Mouse (Mus musculus) heart, adult 2 months (tissue): ENCODE results near the gene Sdccag8. TPM values are rescaled to one million over a fixed set of nuclear protein-coding genes. Genes with fewer than 3 reads are reported as not detected.

Source experiments
- DNase-seq, 2 experiments: peaks; one replicate each; pipeline ENCODE4 v3.0.0; 2021
- H3K27ac ChIP-seq: fragments of 200-600 bp; 2 replicates; pipeline ENCODE4 v1.8.1; 2022
- H3K27me3 ChIP-seq: fragments of 200-500 bp; 2 replicates; pipeline ENCODE4 v1.6.1; 2012; ENCODE audit warnings: mild to moderate bottlenecking, low read length, inconsistent platforms, mixed read lengths; ENCODE audit not compliant: control insufficient read depth, insufficient read depth
- H3K36me3 ChIP-seq: fragments of 200-500 bp; 2 replicates; pipeline ENCODE4 v1.6.1; 2012; ENCODE audit warnings: low read length, inconsistent platforms; ENCODE audit not compliant: control insufficient read depth, insufficient read depth
- H3K4me1 ChIP-seq: fragments of 200-500 bp; 2 replicates; pipeline ENCODE4 v1.6.1; 2011; ENCODE audit warnings: low read length; ENCODE audit not compliant: control insufficient read depth, insufficient read depth
- H3K4me3 ChIP-seq: fragments of 200-600 bp; 2 replicates; pipeline ENCODE4 v1.8.1; 2022
- H3K79me2 ChIP-seq: fragments of 200-500 bp; replicated peaks from 2 replicates; pipeline ENCODE4 v1.6.1; 2012; ENCODE audit warnings: mild to moderate bottlenecking, inconsistent platforms, low read length, moderate library complexity, mixed read lengths; ENCODE audit not compliant: control insufficient read depth, insufficient read depth
- H3K9ac ChIP-seq: fragments of 200-500 bp; 2 replicates; pipeline ENCODE4 v1.6.1; 2012; ENCODE audit warnings: low read depth, mild to moderate bottlenecking, control low read depth, inconsistent platforms, low read length, mixed read lengths
- CTCF ChIP-seq: fragments of 200-600 bp; IDR thresholded peaks from 2 replicates; pipeline ENCODE4 v1.8.1; 2022; ENCODE audit warnings: antibody characterized with exemption, mild to moderate bottlenecking, moderate library complexity
- EP300 ChIP-seq: fragments of 200-500 bp; IDR thresholded peaks from 2 replicates; pipeline ENCODE4 v1.6.1; 2011; ENCODE audit warnings: low read depth, low read length, control low read depth; ENCODE audit not compliant: insufficient read depth
- POLR2A ChIP-seq: fragments of 200-500 bp; IDR thresholded peaks from 2 replicates; pipeline ENCODE4 v1.6.1; 2011; ENCODE audit warnings: mild to moderate bottlenecking, low read depth, low read length, control low read depth; ENCODE audit not compliant: insufficient read depth
- WGBS: fragments of 180-500 bp; shearing (Covaris S2); methylation state at CpG from one replicate; pipeline ENCODE4 v1.1.7; 2018; 5-methylcytosine and 5-hydroxymethylcytosine counted together
- intact Hi-C: fragments of 180-260 bp; cut with DNase I; formaldehyde crosslinking; loops from one replicate; pipeline ENCODE4 v1.15.1; 2025
- polyA plus RNA-seq: library from polyadenylated mRNA; depleted of rRNA; stranded (reverse); fragments of >200 nt; gene quantifications from 2 replicates; pipeline ENCODE4 v1.2.3, GENCODE M21; 2012
- total RNA-seq, 2 experiments: library from RNA; stranded (reverse); gene quantifications; 2 replicates each; pipeline ENCODE4 v1.2.3; 2021

Sdccag8 gene
- total and polyA plus RNA-seq, 3 experiments = 2.6 to 4.6 (median 3.5) TPM

DNA sequence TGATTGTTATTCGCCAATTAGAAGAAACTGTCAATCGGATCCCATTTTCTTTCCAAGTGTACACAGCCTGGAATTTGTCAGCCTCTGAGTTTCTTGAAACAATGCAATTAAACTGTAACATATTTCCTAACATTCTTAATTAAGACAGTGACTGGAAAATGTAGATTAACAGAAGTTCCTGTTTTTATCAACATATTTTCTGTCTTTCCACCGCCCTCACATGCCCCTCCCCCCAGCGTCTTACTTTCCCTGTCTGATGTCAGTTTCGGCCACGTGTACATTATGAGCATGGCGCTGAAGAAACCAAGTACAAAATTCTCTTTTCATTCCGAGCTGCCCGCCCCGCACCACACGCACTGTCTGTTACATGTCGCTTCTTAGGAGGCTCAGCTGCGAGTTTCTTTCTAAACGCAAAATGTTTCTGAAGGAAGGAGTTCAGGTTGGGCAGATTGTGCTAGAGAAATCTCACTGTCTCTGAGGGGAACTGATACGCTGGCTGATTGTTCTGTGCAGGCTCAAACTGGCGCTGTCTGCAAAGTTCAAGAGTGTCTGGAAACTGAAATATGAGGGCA, 182.3 kb downstream of the Sdccag8 start:
- H3K9ac ChIP-seq = no peak overlapping the region
- H3K4me3 ChIP-seq = no peak overlapping the region
- H3K27me3 ChIP-seq = no peaks in the 10 kb centered on the region
- intact Hi-C loops = no loop called here
- no peak overlapping the region for H3K27ac ChIP-seq
- peak; percentile 37 to 47 for DNase-seq
- WGBS = 47% methylated on average over 16 of the region's 16 CpGs
- H3K4me1 ChIP-seq = peaks cover 11% of the 10 kb centered on the region
- no peaks in the 10 kb centered on the region for H3K36me3 ChIP-seq
- no peaks in the 10 kb centered on the region for H3K79me2 ChIP-seq
- TF ChIP-seq EP300 (no peak), CTCF (no peak), POLR2A (no peak)

DNA sequence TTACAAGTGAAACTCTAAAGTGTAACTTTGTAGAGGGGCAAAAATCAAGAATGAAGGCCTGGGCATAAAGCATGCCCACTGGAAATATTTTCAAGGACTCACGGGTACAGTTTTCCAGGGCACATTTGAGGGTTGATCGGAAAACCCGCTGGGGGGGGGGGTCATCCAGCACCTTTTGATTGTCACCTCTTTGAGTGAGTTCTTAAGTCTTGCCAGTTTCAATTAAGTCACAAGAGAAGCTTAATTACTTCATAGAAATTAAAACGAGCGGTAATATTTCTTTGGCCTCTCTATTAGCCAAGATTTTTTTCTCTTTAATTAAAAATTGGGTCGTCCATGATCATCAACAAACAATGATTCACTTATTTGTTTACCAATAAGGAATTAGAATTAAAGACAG, 182.8 kb downstream of the Sdccag8 start:
- DNase-seq = no peak
- Histone ChIP-seq H3K4me3 (no peak overlapping the region), H3K27me3 (no peaks in the 10 kb centered on the region), H3K27ac (no peak overlapping the region), H3K79me2 (no peaks in the 10 kb centered on the region), H3K4me1 (peaks cover 11% of the 10 kb centered on the region), H3K36me3 (no peaks in the 10 kb centered on the region), H3K9ac (no peak overlapping the region)
- WGBS = 77% methylated on average over 6 of the region's 6 CpGs
- intact Hi-C loops = no loop called here
- TF ChIP-seq EP300 (no peak), POLR2A (no peak), CTCF (no peak)

DNA sequence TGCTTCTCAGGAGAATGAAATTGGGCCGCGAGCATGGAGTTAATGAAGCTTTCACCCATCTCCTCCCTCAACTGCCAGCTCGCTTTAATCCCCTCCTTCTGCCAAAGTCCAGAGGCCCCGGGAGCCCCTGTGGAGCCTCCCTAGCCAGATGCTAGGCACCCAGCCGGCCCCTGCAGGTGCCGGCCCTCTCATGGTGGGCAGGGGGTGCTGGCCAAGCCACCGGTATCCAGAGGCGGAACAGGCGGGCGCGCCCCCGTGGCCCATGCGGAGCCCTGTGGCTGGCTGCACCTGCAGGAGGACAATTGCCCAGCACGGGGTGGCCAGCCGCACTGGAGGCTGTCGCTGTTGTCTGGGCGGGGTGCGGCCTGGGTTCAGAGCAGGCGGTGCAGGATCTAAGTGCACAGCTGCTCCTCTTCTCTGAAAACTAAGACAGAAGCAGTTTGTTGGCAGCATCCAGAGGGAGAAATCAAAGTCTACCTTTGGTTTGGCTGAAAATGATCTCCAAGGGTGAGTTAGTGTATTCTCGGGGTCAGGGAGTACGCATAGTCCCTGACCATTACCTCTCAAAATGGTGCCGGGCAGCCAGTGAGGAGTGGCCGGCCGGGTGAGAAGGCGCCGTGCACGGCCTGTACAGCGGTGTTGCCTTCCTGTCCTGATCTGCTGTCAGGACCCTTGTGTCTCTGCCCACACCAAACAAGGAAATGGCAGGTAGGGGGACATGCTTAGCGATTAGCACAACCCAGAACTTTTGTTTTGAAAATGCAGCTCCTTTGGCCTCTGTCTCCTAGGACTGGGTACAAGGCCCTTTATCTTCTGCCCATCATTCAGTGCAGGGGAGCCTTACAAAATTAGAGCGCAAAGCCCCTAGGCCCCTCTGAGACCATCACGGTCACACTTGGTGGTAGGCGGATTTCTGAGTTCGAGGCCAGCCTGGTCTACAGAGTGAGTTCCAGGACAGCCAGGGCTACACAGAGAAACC, 183.5 kb downstream of the Sdccag8 start:
- TF ChIP-seq POLR2A (no peak), EP300 (no peak), CTCF (no peak)
- no peak for DNase-seq
- Histone ChIP-seq H3K4me3 (no peak overlapping the region), H3K79me2 (no peaks in the 10 kb centered on the region), H3K27me3 (no peaks in the 10 kb centered on the region), H3K36me3 (no peaks in the 10 kb centered on the region), H3K4me1 (peaks cover 11% of the 10 kb centered on the region), H3K27ac (no peak overlapping the region), H3K9ac (no peak overlapping the region)
- WGBS = 87% methylated on average over 28 of the region's 33 CpGs
- intact Hi-C loops = no loop called here

DNA sequence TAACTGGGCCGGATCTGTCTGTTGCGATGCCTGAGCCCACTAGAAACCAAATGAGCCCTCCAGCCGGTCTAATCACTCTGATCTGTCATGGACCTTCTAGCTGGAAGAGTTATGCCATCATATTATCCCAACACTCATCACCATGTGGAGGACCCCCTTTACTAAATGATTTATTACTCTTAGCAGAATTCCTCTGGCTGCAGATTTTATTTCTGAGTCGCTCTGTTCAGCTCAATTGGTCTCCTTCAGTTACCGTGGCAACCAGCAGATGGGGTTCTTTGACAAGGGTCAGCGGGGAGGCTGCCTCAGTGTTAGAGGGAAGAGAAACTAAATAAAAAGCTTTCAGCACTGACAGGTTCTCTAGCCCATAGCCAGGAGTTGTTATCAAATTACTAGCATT, 184.6 kb downstream of the Sdccag8 start:
- H3K79me2 ChIP-seq = no peaks in the 10 kb centered on the region
- no peak overlapping the region for H3K9ac ChIP-seq
- peak; percentile 15; the same call in 1 of the 2 replicates for TF ChIP-seq CTCF
- TF ChIP-seq EP300 = no peak
- TF ChIP-seq POLR2A = no peak
- H3K4me1 ChIP-seq = peaks cover 1% of the 10 kb centered on the region; the same call in 1 of the 2 replicates
- no peak for DNase-seq
- 82% methylated on average over 6 of the region's 6 CpGs for WGBS
- intact Hi-C loops = no loop called here
- no peak overlapping the region for H3K27ac ChIP-seq
- H3K36me3 ChIP-seq = no peaks in the 10 kb centered on the region
- no peak overlapping the region for H3K4me3 ChIP-seq
- no peaks in the 10 kb centered on the region for H3K27me3 ChIP-seq

DNA sequence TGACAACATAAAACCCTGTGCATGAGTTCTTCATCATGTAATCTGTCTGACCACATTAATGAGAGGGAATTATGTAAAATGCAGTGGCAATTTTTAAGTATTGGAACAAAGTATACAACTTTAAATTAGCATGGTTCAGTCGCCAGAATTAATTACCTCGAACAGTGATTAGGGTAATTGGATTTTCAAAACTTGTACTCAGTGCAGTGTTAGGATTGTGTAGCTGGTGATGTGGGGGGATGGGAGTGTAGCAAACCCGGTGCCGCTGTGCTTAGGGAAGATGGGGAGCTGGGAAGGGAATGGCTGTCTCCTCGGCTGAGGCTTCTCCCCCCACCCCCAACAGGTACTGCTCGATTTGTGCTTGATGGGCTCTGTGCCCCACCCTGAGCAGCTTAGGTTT, 188.5 kb downstream of the Sdccag8 start:
- Histone ChIP-seq H3K79me2 (no peaks in the 10 kb centered on the region), H3K4me3 (no peak overlapping the region), H3K36me3 (no peaks in the 10 kb centered on the region), H3K9ac (no peak overlapping the region), H3K27me3 (no peaks in the 10 kb centered on the region), H3K27ac (no peak overlapping the region), H3K4me1 (no peaks in the 10 kb centered on the region)
- TF ChIP-seq EP300 (no peak), CTCF (no peak), POLR2A (no peak)
- no peak for DNase-seq
- WGBS = 84% methylated on average over 6 of the region's 6 CpGs
- intact Hi-C loops = no loop called here

DNA sequence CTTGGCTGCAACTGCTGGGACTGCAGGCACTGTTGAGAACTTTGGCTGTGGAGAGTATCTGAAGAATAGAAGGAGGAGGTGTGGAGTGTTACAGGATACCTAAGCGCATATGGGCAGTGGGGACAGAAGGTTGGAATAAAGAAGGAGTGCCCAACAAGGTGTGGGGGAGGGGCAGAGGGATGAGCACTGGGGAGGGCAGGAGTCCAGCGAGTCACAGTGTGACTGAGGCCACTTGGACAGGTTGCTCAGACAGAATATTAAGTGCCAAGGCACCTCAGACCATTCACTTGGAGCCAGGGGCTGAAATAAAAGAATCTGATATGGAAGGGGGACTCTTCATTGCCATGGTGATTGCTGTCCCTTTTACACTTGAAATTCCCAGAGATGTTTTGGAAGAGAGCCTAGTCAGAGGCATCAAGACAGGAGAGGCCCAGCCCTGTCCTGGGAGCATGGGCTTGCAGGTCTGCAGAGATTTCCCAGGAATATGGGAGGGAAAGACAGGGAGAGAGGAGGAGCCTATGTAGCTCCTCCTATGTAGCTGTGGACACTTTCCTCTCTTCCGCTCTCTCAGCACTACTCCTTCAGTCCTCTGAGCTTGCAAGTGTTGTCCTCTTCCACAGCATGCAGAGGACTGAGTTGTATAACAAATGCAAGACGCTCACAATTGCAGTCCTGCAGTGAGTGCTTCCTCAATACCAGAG, 189.7 kb downstream of the Sdccag8 start:
- Histone ChIP-seq H3K27ac (no peak overlapping the region), H3K36me3 (no peaks in the 10 kb centered on the region)

More for the DNA sequence above, 189.7 kb downstream of the Sdccag8 start:
- intact Hi-C loops = no loop called here
- Histone ChIP-seq H3K4me3 (no peak overlapping the region), H3K4me1 (no peaks in the 10 kb centered on the region), H3K27me3 (no peaks in the 10 kb centered on the region), H3K9ac (no peak overlapping the region), H3K79me2 (no peaks in the 10 kb centered on the region)
- no peak for DNase-seq
- no peak for TF ChIP-seq CTCF
- TF ChIP-seq POLR2A = no peak
- TF ChIP-seq EP300 = no peak
- WGBS = 84% methylated on average over 4 of the region's 4 CpGs
